Mouse (Mus musculus) neural tube, embryonic 14.5 days (tissue): ENCODE measurements around the gene Clcn6. TPM values are rescaled to one million over a fixed set of nuclear protein-coding genes. Genes with fewer than 3 reads are reported as not detected.

Experiments used
- ATAC-seq: fragments of 200-750 bp; cut with Nextera tagmentation; 2 replicates; pipeline ENCODE4 v1.8.0; 2017; ENCODE audit warnings: low read depth, mild to moderate bottlenecking, moderate TSS enrichment, moderate library complexity
- H3K27ac ChIP-seq: fragments of 300-500 bp; sonication (generic); 2 replicates; pipeline ENCODE4 v1.5.1; 2014; ENCODE audit warnings: low read depth, mild to moderate bottlenecking, control low read depth, low read length, moderate library complexity, mixed read lengths
- H3K27me3 ChIP-seq: fragments of 300-500 bp; sonication (generic); 2 replicates; pipeline ENCODE4 v1.6.1; 2014; ENCODE audit warnings: low read length; ENCODE audit not compliant: control insufficient read depth, insufficient read depth
- H3K36me3 ChIP-seq: fragments of 300-500 bp; sonication (generic); 2 replicates; pipeline ENCODE4 v1.6.1; 2014; ENCODE audit warnings: low read length, mixed read lengths; ENCODE audit not compliant: control insufficient read depth, insufficient read depth
- H3K4me1 ChIP-seq: fragments of 300-500 bp; sonication (generic); 2 replicates; pipeline ENCODE4 v1.6.1; 2014; ENCODE audit warnings: low read length; ENCODE audit not compliant: control insufficient read depth, insufficient read depth
- H3K4me2 ChIP-seq: fragments of 300-500 bp; sonication (generic); 2 replicates; pipeline ENCODE4 v1.6.1; 2014; ENCODE audit warnings: mild to moderate bottlenecking, low read depth, low read length, control low read depth
- H3K4me3 ChIP-seq: fragments of 300-500 bp; sonication (generic); 2 replicates; pipeline ENCODE4 v1.5.1; 2014; ENCODE audit warnings: low read depth, low read length, control low read depth, mixed read lengths
- H3K9ac ChIP-seq: fragments of 300-500 bp; sonication (generic); replicated peaks from 2 replicates; pipeline ENCODE4 v1.6.1; 2014; ENCODE audit warnings: low read depth, mild to moderate bottlenecking, control low read depth, low read length, mixed read lengths
- H3K9me3 ChIP-seq: fragments of 300-500 bp; sonication (generic); 2 replicates; pipeline ENCODE4 v1.6.1; 2016; ENCODE audit warnings: low read length; ENCODE audit not compliant: control insufficient read depth
- WGBS: fragments of 180-500 bp; shearing (Covaris S2); extraction: QIAGEN DNeasy Blood & Tissue Kit; methylation state at CpG from one replicate; pipeline ENCODE4 v1.1.7; 2014; 5-methylcytosine and 5-hydroxymethylcytosine counted together
- polyA plus RNA-seq: library from polyadenylated mRNA; unstranded; fragments of >200 nt; fragmentation: Nextera tagmentation; extraction: Ambion mirVana; gene quantifications from 2 replicates; pipeline ENCODE4 v1.2.1, GENCODE M21; 2014

Gene Clcn6
- polyA plus RNA-seq, 1 experiment from 2014 or later: 30.6 TPM

GRCm38 (mm10) chr4:148069602-148070218, 31.1 kb upstream of the Clcn6 start:
- no peak overlapping the region for H3K9ac ChIP-seq
- 87% methylated on average over 9 of the region's 9 CpGs for WGBS
- H3K9me3 ChIP-seq: no peaks in the 10 kb centered on the region
- H3K27me3 ChIP-seq: no peaks in the 10 kb centered on the region
- no peaks in the 10 kb centered on the region for H3K36me3 ChIP-seq
- no peak overlapping the region for H3K27ac ChIP-seq
- no peaks in the 10 kb centered on the region for H3K4me1 ChIP-seq
- no peak overlapping the region for H3K4me2 ChIP-seq
- no peak overlapping the region for H3K4me3 ChIP-seq
- ATAC-seq: no peak

DNA sequence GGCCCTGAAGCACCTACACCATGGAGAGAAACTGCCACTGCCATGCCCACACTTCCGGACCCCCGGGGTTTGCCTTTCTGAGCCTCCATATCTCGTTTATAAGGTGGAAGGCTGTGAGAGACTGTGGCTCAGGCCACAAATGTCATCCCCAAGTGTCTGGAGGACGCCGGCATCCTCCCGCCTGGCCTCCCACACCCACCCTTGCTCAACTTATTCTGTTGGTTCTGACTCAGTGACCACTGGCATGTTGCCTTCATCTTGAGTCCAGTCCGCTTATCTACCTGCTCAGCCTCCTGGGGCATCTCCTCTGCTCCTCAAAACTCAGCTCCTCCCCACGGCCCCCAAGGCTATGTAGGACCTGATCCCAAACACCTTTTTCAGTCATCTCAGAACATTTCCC, 28.7 kb upstream of the Clcn6 start:
- no peak overlapping the region for H3K4me3 ChIP-seq
- ATAC-seq: no peak
- WGBS: 87% methylated on average over 8 of the region's 8 CpGs

DNA sequence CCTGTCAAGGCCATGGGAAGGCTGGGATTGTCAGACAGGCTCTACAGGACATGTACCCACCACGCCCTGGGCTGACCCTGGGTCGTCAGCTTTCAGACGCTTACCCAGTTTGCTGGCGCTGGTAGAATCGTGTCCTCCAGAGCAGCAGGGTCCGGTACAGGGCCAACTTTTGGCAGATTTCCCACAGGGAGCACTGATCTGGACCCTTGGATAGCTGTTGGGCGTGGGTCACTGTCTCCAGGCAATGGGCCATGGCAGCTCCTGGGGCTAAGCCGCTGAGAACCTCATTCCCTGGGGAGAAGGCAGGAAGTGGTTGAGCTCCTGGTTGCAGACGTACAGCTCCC, 27.8 kb upstream of the Clcn6 start:
- no peak for ATAC-seq
- Histone ChIP-seq H3K4me2 (no peak overlapping the region), H3K9ac (no peak overlapping the region), H3K27me3 (no peaks in the 10 kb centered on the region), H3K9me3 (no peaks in the 10 kb centered on the region), H3K27ac (no peak overlapping the region), H3K4me3 (no peak overlapping the region), H3K4me1 (no peaks in the 10 kb centered on the region), H3K36me3 (no peaks in the 10 kb centered on the region)
- WGBS: 59% methylated on average over 9 of the region's 9 CpGs

More for the DNA sequence above, 28.7 kb upstream of the Clcn6 start:
- Histone ChIP-seq H3K9me3 (no peaks in the 10 kb centered on the region), H3K4me2 (no peak overlapping the region), H3K27ac (no peak overlapping the region), H3K9ac (no peak overlapping the region), H3K36me3 (no peaks in the 10 kb centered on the region), H3K4me1 (no peaks in the 10 kb centered on the region), H3K27me3 (no peaks in the 10 kb centered on the region)

DNA sequence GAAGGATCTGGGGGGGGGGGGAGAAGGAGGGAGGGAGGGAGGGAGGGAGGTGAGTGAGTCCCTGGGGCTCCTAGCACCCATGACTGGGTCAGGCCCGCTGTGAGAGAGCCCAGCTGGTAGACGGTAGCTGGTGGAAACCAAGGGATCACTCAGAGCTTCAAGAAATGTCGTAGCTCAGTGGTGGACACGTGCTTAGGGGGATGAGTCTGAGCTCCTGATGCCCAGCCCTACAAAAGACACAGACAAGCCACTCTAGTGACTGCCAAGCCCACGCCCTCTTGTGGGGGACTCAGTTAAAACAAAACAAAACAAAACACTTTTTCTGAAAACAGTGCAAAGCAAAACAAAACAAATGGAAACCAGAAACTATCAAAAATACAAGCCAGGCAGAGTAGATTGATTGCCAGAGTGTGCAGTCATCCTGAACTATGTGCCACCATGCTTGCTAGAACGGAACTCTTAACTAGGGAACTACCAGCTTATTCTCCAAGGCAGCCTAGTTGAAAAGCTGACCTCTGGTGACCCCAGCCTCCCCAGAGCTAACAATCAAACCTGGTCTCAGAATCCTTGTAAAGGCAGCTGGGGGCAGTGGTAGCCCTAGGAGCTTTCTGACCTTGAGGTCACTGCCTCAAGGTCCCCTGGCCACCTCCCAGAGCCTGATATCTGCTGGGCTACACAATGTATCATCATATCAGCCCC, 27.2 kb upstream of the Clcn6 start:
- 34% methylated on average over 6 of the region's 6 CpGs for WGBS

DNA sequence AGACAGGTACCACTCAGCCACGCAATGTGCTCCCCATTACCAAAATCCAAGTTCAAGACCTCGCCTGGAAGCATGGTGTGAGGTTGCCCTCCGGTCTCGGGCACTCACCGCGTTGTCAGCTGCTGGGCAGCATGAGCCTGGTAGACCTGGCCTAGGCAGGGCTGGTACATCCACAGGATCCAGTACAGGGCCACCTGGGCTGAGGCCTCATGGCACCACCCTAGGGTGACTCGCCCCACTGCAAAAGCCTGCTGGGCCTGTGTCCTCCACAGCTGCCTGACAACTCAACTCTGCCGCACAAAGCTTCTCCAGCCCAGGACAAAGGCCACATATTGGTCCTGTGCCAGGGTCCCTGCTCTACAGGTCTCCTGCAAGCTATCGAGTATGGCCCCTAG, 22.5 kb upstream of the Clcn6 start:
- 93% methylated on average over 9 of the region's 9 CpGs for WGBS
- Histone ChIP-seq H3K36me3 (peaks cover 22% of the 10 kb centered on the region), H3K4me1 (no peaks in the 10 kb centered on the region), H3K4me3 (no peak overlapping the region), H3K27me3 (no peaks in the 10 kb centered on the region), H3K9ac (no peak overlapping the region), H3K27ac (no peak overlapping the region), H3K9me3 (no peaks in the 10 kb centered on the region), H3K4me2 (no peak overlapping the region)
- no peak for ATAC-seq

More for the DNA sequence above, 27.2 kb upstream of the Clcn6 start:
- Histone ChIP-seq H3K36me3 (no peaks in the 10 kb centered on the region), H3K9me3 (no peaks in the 10 kb centered on the region), H3K27me3 (no peaks in the 10 kb centered on the region), H3K4me3 (no peak overlapping the region), H3K4me1 (no peaks in the 10 kb centered on the region), H3K4me2 (no peak overlapping the region), H3K9ac (no peak overlapping the region), H3K27ac (no peak overlapping the region)
- no peak; the same call in 1 of the 2 replicates for ATAC-seq

DNA sequence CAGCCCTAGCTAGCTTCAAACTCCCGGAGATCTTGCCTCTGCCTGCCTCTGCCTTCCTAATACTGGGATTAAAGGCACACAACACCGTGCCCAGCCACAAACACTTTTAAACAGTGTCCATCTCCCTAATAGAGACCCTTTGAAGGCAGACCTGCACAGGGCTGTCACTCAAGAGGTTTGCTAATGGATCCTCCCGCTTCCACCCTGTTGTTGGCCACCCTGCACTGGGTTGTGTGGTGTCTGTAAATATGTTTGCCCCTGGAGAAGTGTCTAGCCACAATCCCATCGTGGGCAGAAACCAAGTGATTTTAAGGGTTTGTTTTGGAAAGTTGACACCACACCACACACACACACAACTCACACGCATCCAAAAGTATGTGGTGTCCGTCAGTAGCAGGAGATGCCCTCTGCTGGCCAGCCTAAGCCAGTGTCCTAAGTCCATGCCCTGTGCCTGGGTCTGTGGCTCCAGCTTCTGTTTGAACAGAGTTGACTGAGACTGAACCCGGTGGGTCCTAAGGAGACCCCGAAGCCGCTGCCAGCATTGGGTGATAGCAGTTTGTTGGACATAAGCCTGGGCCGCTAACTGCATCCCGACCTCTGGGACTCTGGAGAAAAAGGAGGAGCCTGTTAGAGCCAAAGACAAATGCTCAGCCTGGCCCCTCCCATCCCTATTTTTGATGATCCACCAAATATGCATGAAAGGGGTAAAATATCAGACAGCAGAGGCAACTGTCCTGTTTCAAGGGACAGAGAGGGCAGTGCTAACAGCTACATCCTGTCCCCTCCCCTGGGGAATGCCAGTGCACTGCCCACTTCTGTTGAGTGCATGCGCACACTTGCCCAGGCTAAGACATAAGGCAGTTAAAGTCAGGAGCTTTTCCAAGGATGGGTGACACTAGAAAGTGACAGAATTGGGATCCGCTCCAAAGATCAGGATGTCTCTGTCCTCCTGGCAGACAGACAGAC, 21.8 kb upstream of the Clcn6 start:
- Histone ChIP-seq H3K4me2 (no peak overlapping the region), H3K27me3 (no peaks in the 10 kb centered on the region), H3K4me1 (no peaks in the 10 kb centered on the region), H3K36me3 (peaks cover 29% of the 10 kb centered on the region), H3K9me3 (no peaks in the 10 kb centered on the region), H3K9ac (no peak overlapping the region), H3K4me3 (no peak overlapping the region), H3K27ac (no peak overlapping the region)
- ATAC-seq: 0 out of 2 replicates have a peak, but pooled peaks have one; percentile 18
- 56% methylated on average over 13 of the region's 13 CpGs for WGBS

DNA sequence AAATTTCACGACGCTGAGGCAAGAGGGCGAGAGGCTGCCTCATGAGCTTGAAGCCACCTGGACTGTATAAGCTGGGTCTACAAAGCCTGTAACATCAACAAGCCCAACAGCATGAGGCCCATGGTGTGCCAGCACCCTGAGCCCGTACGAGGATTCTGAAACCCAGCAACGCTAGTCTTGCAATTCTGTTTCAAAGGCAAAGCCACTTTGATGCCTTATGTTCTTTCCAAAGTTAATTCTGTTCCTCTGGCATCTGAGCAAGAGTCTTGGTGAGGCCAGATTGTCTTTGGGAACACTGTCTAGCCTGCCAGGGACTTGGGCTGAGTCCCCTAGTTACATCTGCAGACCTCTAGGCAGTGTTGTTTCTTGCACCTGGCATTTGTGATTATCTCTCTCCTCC, 20.4 kb upstream of the Clcn6 start:
- Histone ChIP-seq H3K27me3 (no peaks in the 10 kb centered on the region), H3K4me3 (no peak overlapping the region), H3K36me3 (peaks cover 38% of the 10 kb centered on the region), H3K4me2 (no peak overlapping the region), H3K9ac (no peak overlapping the region), H3K9me3 (no peaks in the 10 kb centered on the region), H3K27ac (no peak overlapping the region), H3K4me1 (no peaks in the 10 kb centered on the region)
- 91% methylated on average over 6 of the region's 6 CpGs for WGBS
- no peak for ATAC-seq

DNA sequence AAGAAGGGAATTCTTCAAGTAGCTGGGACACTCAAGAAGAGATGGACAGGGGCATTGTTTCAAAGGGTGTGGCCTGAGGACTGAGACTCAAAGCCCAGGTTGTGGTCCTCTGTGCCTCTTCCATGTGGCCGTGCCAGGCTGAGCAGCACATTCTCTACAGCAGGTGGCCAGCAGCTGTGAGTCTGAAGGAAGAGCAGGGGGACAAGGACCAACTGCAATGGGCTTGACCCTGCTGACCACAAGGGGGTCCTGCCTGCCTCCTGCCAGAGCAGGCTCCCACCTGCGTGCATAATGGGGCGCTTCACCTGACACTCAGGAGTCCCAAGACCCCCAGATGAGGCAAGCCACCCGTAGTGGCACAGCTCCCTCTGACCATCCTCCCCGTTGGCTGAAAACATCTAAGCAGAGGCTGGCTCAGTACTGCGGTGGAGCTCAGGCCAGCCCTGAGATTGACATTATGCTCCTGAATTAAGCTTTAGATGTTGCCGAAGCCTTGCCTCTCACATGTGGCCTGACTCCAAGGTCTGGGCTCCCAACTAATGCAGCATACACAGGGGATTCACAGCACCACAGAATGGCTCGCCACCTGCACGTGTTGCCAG, 19.7 kb upstream of the Clcn6 start:
- WGBS: 87% methylated on average over 9 of the region's 9 CpGs

More for the DNA sequence above, 19.7 kb upstream of the Clcn6 start:
- ATAC-seq: no peak
- Histone ChIP-seq H3K4me3 (no peak overlapping the region), H3K4me2 (no peak overlapping the region), H3K9ac (no peak overlapping the region), H3K36me3 (peaks cover 44% of the 10 kb centered on the region), H3K9me3 (no peaks in the 10 kb centered on the region), H3K27me3 (no peaks in the 10 kb centered on the region), H3K27ac (no peak overlapping the region), H3K4me1 (no peaks in the 10 kb centered on the region)
